Mouse (Mus musculus) thymus, adult 2 months (tissue): ENCODE measurements around the gene Hspa1b. TPM values are rescaled to one million over a fixed set of nuclear protein-coding genes. Genes with fewer than 3 reads are reported as not detected.
"Not testable (repeated sequence)": the region's sequence is repeated elsewhere in the genome, so short reads cannot be mapped to it uniquely, and the experiment has no call there.

Experiments
- DNase-seq: peaks from one replicate; pipeline ENCODE4 v3.0.0; 2021
- H3K27ac ChIP-seq: fragments of 200-500 bp; 2 replicates; pipeline ENCODE4 v1.5.1; 2012; ENCODE audit warnings: low read length, control low read depth; ENCODE audit not compliant: control insufficient read depth, insufficient read depth
- H3K27me3 ChIP-seq: fragments of 200-500 bp; 2 replicates; pipeline ENCODE4 v1.6.1; 2012; ENCODE audit warnings: mild to moderate bottlenecking, low read length, moderate library complexity, mixed read lengths; ENCODE audit not compliant: control insufficient read depth, insufficient read depth
- H3K36me3 ChIP-seq: fragments of 200-500 bp; 2 replicates; pipeline ENCODE4 v1.6.1; 2012; ENCODE audit warnings: mild to moderate bottlenecking, low read length, moderate library complexity; ENCODE audit not compliant: control insufficient read depth, insufficient read depth
- H3K4me1 ChIP-seq: fragments of 200-500 bp; replicated peaks from 2 replicates; pipeline ENCODE4 v1.6.1; 2012; ENCODE audit warnings: low read length; ENCODE audit not compliant: control insufficient read depth, insufficient read depth
- H3K4me3 ChIP-seq: fragments of 200-500 bp; 2 replicates; pipeline ENCODE4 v1.5.1; 2012; ENCODE audit warnings: mild to moderate bottlenecking, low read length, control low read depth, moderate library complexity; ENCODE audit not compliant: control insufficient read depth, insufficient read depth
- CTCF ChIP-seq: fragments of 200-500 bp; IDR thresholded peaks from 2 replicates; pipeline ENCODE4 v1.5.1; 2012; ENCODE audit warnings: mild to moderate bottlenecking, control low read depth, low read length, moderate library complexity, borderline replicate concordance; ENCODE audit not compliant: control insufficient read depth, poor library complexity, insufficient read depth; ENCODE audit errors: extremely low read depth
- POLR2A ChIP-seq: fragments of 200-500 bp; IDR thresholded peaks from 2 replicates; pipeline ENCODE4 v1.6.1; 2012; ENCODE audit warnings: mild to moderate bottlenecking, low read length, control low read depth, moderate library complexity; ENCODE audit not compliant: control insufficient read depth, poor library complexity, insufficient read depth; ENCODE audit errors: extremely low read depth
- WGBS: fragments of 180-500 bp; shearing (Covaris S2); methylation state at CpG from one replicate; pipeline ENCODE4 v1.1.7; 2018; 5-methylcytosine and 5-hydroxymethylcytosine counted together
- polyA plus RNA-seq: library from polyadenylated mRNA; depleted of rRNA; stranded (reverse); fragments of >200 nt; gene quantifications from 2 replicates; pipeline ENCODE4 v1.2.3, GENCODE M21; 2012

The Hspa1b gene
- polyA plus RNA-seq, 1 experiment: 26.5 TPM

- Histone ChIP-seq H3K4me1 (peaks cover 33% of the 10 kb centered on the region), H3K36me3 (peaks cover 22% of the 10 kb centered on the region), H3K27ac (peak overlapping the region; percentile 63), H3K4me3 (peak overlapping the region; percentile 85), H3K27me3 (no peaks in the 10 kb centered on the region)
- no peak for TF ChIP-seq POLR2A
- no peak for TF ChIP-seq CTCF
- 2% methylated on average over 12 of the region's 12 CpGs for WGBS
- DNase-seq: no peak
Measured at GRCm38 (mm10) chr17:35002153-35002865, 43.3 kb upstream of the Hspa1b start.

GRCm38 (mm10) chr17:35001452-35002152 is 42.6 kb upstream of the Hspa1b start:
- peaks cover 36% of the 10 kb centered on the region for H3K4me1 ChIP-seq
- 0 out of 2 replicates have a peak, but pooled peaks have one; percentile 10 for TF ChIP-seq CTCF
- no peak; the same call in 1 of the 2 replicates for TF ChIP-seq POLR2A
- DNase-seq: peak; percentile 40
- under 1% methylated on average over 35 of the region's 35 CpGs for WGBS
- peak overlapping the region; percentile 85 for H3K4me3 ChIP-seq
- peak overlapping the region; percentile 63 for H3K27ac ChIP-seq
- H3K36me3 ChIP-seq: peaks cover 22% of the 10 kb centered on the region
- no peaks in the 10 kb centered on the region for H3K27me3 ChIP-seq

GRCm38 (mm10) chr17:35000717-35001451 is 41.8 kb upstream of the Hspa1b start, which contains the start of gene Vars:
Gene Vars (plus strand): TSS chr17:35000987.
- H3K36me3 ChIP-seq: peaks cover 22% of the 10 kb centered on the region
- TF ChIP-seq POLR2A (no peak), CTCF (no peak; the same call in 1 of the 2 replicates)
- DNase-seq: peak; percentile 80
- peak within 1 kb of the TSS; percentile 85 for H3K4me3 ChIP-seq
- H3K4me1 ChIP-seq: peaks cover 38% of the 10 kb centered on the region
- H3K27ac ChIP-seq: peak within 1 kb of the TSS; percentile 90
- WGBS: under 1% methylated on average over 83 of the region's 83 CpGs
- H3K27me3 ChIP-seq: no peaks in the 10 kb centered on the region

GRCm38 (mm10) chr17:34999871-35000716 is 41.1 kb upstream of the Hspa1b start:
- DNase-seq: not testable (repeated sequence)

GRCm38 (mm10) chr17:34998526-34999430 is 39.7 kb upstream of the Hspa1b start:
- Histone ChIP-seq H3K36me3 (peaks cover 7% of the 10 kb centered on the region; the same call in 1 of the 2 replicates), H3K27me3 (no peaks in the 10 kb centered on the region), H3K27ac (peak overlapping the region; percentile 18), H3K4me3 (peak overlapping the region; percentile 47), H3K4me1 (peaks cover 38% of the 10 kb centered on the region)
- no peak for TF ChIP-seq POLR2A
- no peak for TF ChIP-seq CTCF
- DNase-seq: no peak
- 60% methylated on average over 15 of the region's 15 CpGs for WGBS

More at GRCm38 (mm10) chr17:34999871-35000716, 41.1 kb upstream of the Hspa1b start:
- H3K4me3 ChIP-seq: peak overlapping the region; percentile 85
- peak overlapping the region; percentile 90 for H3K27ac ChIP-seq
- H3K36me3 ChIP-seq: peaks cover 17% of the 10 kb centered on the region
- TF ChIP-seq POLR2A: peak; percentile 38; the same call in 1 of the 2 replicates
- H3K4me1 ChIP-seq: peaks cover 38% of the 10 kb centered on the region
- WGBS: 2% methylated on average over 30 of the region's 32 CpGs
- H3K27me3 ChIP-seq: not testable (repeated sequence)
